Mouse (Mus musculus) hindbrain, embryonic 13.5 days (tissue): ENCODE measurements at regions not wholly inside any gene's neighbourhood (a gene's known extent, or its start where the extent isn't known, plus 50 kb on each side); places are given as distances from the start of the nearest gene placed in this dataset.

Experiments
- ATAC-seq: fragments of 200-750 bp; cut with Nextera tagmentation; 2 replicates; pipeline ENCODE4 v1.8.0; 2017; ENCODE audit warnings: moderate TSS enrichment; ENCODE audit not compliant: low FRiP score
- H3K27ac ChIP-seq: fragments of 300-500 bp; sonication (generic); 2 replicates; pipeline ENCODE4 v1.5.1; 2015; ENCODE audit warnings: inconsistent platforms, mild to moderate bottlenecking, moderate library complexity
- H3K27me3 ChIP-seq: fragments of 300-500 bp; sonication (generic); 2 replicates; pipeline ENCODE4 v1.6.1; 2015; ENCODE audit warnings: mild to moderate bottlenecking, inconsistent platforms
- H3K36me3 ChIP-seq: fragments of 300-500 bp; sonication (generic); 2 replicates; pipeline ENCODE4 v1.6.1; 2015; ENCODE audit warnings: mild to moderate bottlenecking, inconsistent platforms
- H3K4me1 ChIP-seq: fragments of 300-500 bp; sonication (generic); replicated peaks from 2 replicates; pipeline ENCODE4 v1.6.1; 2015; ENCODE audit warnings: inconsistent platforms
- H3K4me2 ChIP-seq: fragments of 300-500 bp; sonication (generic); 2 replicates; pipeline ENCODE4 v1.6.1; 2015; ENCODE audit warnings: inconsistent platforms, mild to moderate bottlenecking, moderate library complexity
- H3K4me3 ChIP-seq: fragments of 300-500 bp; sonication (generic); 2 replicates; pipeline ENCODE4 v1.5.1; 2015; ENCODE audit warnings: mild to moderate bottlenecking, inconsistent platforms
- H3K9ac ChIP-seq: fragments of 300-500 bp; sonication (generic); 2 replicates; pipeline ENCODE4 v1.6.1; 2015; ENCODE audit warnings: mild to moderate bottlenecking, inconsistent platforms
- H3K9me3 ChIP-seq: fragments of 300-500 bp; sonication (generic); 2 replicates; pipeline ENCODE4 v1.6.1; 2016; ENCODE audit warnings: inconsistent platforms
- WGBS: fragments of 180-500 bp; shearing (Covaris S2); methylation state at CpG from one replicate; pipeline ENCODE4 v1.1.7; 2015; 5-methylcytosine and 5-hydroxymethylcytosine counted together

- Histone ChIP-seq H3K27ac (no peak overlapping the region), H3K4me1 (no peaks in the 10 kb centered on the region), H3K27me3 (no peaks in the 10 kb centered on the region), H3K4me2 (no peak overlapping the region), H3K9ac (no peak overlapping the region), H3K36me3 (no peaks in the 10 kb centered on the region), H3K4me3 (no peak overlapping the region), H3K9me3 (no peaks in the 10 kb centered on the region)
- 95% methylated on average over 1 of the region's 1 CpGs for WGBS
- ATAC-seq = no peak
These were observed 183.0 kb upstream of the Tmtc1 start for GRCm38 (mm10) chr6:148627090-148627605.

GRCm38 (mm10) chr6:148623119-148623770, 179.1 kb upstream of the Tmtc1 start:
- no peaks in the 10 kb centered on the region for H3K9me3 ChIP-seq
- H3K36me3 ChIP-seq = no peaks in the 10 kb centered on the region
- ATAC-seq = no peak
- H3K4me1 ChIP-seq = no peaks in the 10 kb centered on the region
- no peak overlapping the region for H3K4me2 ChIP-seq
- H3K4me3 ChIP-seq = no peak overlapping the region
- no peak overlapping the region for H3K27ac ChIP-seq
- H3K27me3 ChIP-seq = no peaks in the 10 kb centered on the region
- 95% methylated on average over 2 of the region's 2 CpGs for WGBS
- no peak overlapping the region for H3K9ac ChIP-seq

- no peak overlapping the region for H3K9ac ChIP-seq
- no peaks in the 10 kb centered on the region for H3K36me3 ChIP-seq
- H3K27ac ChIP-seq = no peak overlapping the region
- no peaks in the 10 kb centered on the region for H3K27me3 ChIP-seq
- 81% methylated on average over 1 of the region's 1 CpGs for WGBS
- no peak overlapping the region for H3K4me2 ChIP-seq
- no peak overlapping the region for H3K4me3 ChIP-seq
- H3K4me1 ChIP-seq = no peaks in the 10 kb centered on the region
- no peaks in the 10 kb centered on the region for H3K9me3 ChIP-seq
- no peak for ATAC-seq
These were observed 175.8 kb upstream of the Tmtc1 start for GRCm38 (mm10) chr6:148620034-148620433.

GRCm38 (mm10) chr6:148615931-148616330, 171.7 kb upstream of the Tmtc1 start:
- WGBS = 50% methylated on average over 4 of the region's 4 CpGs
- Histone ChIP-seq H3K36me3 (no peaks in the 10 kb centered on the region), H3K27me3 (no peaks in the 10 kb centered on the region), H3K9ac (no peak overlapping the region), H3K9me3 (no peaks in the 10 kb centered on the region), H3K27ac (no peak overlapping the region), H3K4me1 (no peaks in the 10 kb centered on the region), H3K4me2 (no peak overlapping the region), H3K4me3 (no peak overlapping the region)
- no peak for ATAC-seq

- H3K27ac ChIP-seq = no peak overlapping the region
- ATAC-seq = no peak
- H3K4me1 ChIP-seq = no peaks in the 10 kb centered on the region
- no peaks in the 10 kb centered on the region for H3K9me3 ChIP-seq
- H3K36me3 ChIP-seq = no peaks in the 10 kb centered on the region
- H3K4me3 ChIP-seq = no peak overlapping the region
- 39% methylated on average over 3 of the region's 3 CpGs for WGBS
- no peak overlapping the region for H3K9ac ChIP-seq
- H3K4me2 ChIP-seq = no peak overlapping the region
- H3K27me3 ChIP-seq = no peaks in the 10 kb centered on the region
These were observed 171.3 kb upstream of the Tmtc1 start for GRCm38 (mm10) chr6:148615442-148615841.

- H3K36me3 ChIP-seq = no peaks in the 10 kb centered on the region
- no peaks in the 10 kb centered on the region for H3K27me3 ChIP-seq
- H3K9me3 ChIP-seq = no peaks in the 10 kb centered on the region
- no peak overlapping the region for H3K4me3 ChIP-seq
- no peaks in the 10 kb centered on the region for H3K4me1 ChIP-seq
- H3K9ac ChIP-seq = no peak overlapping the region
- H3K4me2 ChIP-seq = no peak overlapping the region
- H3K27ac ChIP-seq = no peak overlapping the region
- ATAC-seq = no peak
- 85% methylated on average over 5 of the region's 5 CpGs for WGBS
These were observed 164.7 kb upstream of the Tmtc1 start for GRCm38 (mm10) chr6:148608881-148609280.

GRCm38 (mm10) chr6:148605226-148605625, 161.0 kb upstream of the Tmtc1 start:
- WGBS = 90% methylated on average over 1 of the region's 1 CpGs
- no peaks in the 10 kb centered on the region for H3K9me3 ChIP-seq
- no peak overlapping the region for H3K27ac ChIP-seq
- H3K4me2 ChIP-seq = no peak overlapping the region
- no peak for ATAC-seq
- no peaks in the 10 kb centered on the region for H3K36me3 ChIP-seq
- no peaks in the 10 kb centered on the region for H3K27me3 ChIP-seq
- no peaks in the 10 kb centered on the region for H3K4me1 ChIP-seq
- H3K9ac ChIP-seq = no peak overlapping the region
- H3K4me3 ChIP-seq = no peak overlapping the region

GRCm38 (mm10) chr6:148604790-148605189, 160.6 kb upstream of the Tmtc1 start:
- no peak overlapping the region for H3K4me3 ChIP-seq
- H3K9me3 ChIP-seq = no peaks in the 10 kb centered on the region
- H3K27ac ChIP-seq = no peak overlapping the region
- H3K9ac ChIP-seq = no peak overlapping the region
- ATAC-seq = no peak
- no peaks in the 10 kb centered on the region for H3K27me3 ChIP-seq
- no peaks in the 10 kb centered on the region for H3K36me3 ChIP-seq
- no peak overlapping the region for H3K4me2 ChIP-seq
- WGBS = 0% methylated on average over 1 of the region's 1 CpGs
- H3K4me1 ChIP-seq = no peaks in the 10 kb centered on the region

- 0 out of 2 replicates have a peak, but pooled peaks cover 3% of the 10 kb centered on the region for H3K4me1 ChIP-seq
- WGBS = 89% methylated on average over 2 of the region's 2 CpGs
- H3K27ac ChIP-seq = no peak overlapping the region
- H3K27me3 ChIP-seq = no peaks in the 10 kb centered on the region
- H3K4me2 ChIP-seq = no peak overlapping the region
- no peak overlapping the region for H3K9ac ChIP-seq
- no peak overlapping the region for H3K4me3 ChIP-seq
- ATAC-seq = no peak
- no peaks in the 10 kb centered on the region for H3K36me3 ChIP-seq
- H3K9me3 ChIP-seq = no peaks in the 10 kb centered on the region
These were observed 159.7 kb upstream of the Tmtc1 start for GRCm38 (mm10) chr6:148603878-148604277.

- 89% methylated on average over 4 of the region's 4 CpGs for WGBS
- ATAC-seq = no peak
- H3K4me1 ChIP-seq = 0 out of 2 replicates have a peak, but pooled peaks cover 8% of the 10 kb centered on the region
- no peak overlapping the region for H3K4me3 ChIP-seq
- H3K27ac ChIP-seq = no peak overlapping the region
- no peaks in the 10 kb centered on the region for H3K9me3 ChIP-seq
- H3K9ac ChIP-seq = no peak overlapping the region
- no peaks in the 10 kb centered on the region for H3K36me3 ChIP-seq
- H3K27me3 ChIP-seq = no peaks in the 10 kb centered on the region
- no peak overlapping the region for H3K4me2 ChIP-seq
These were observed 159.3 kb upstream of the Tmtc1 start for GRCm38 (mm10) chr6:148603460-148603859.

GRCm38 (mm10) chr6:148602894-148603293, 158.7 kb upstream of the Tmtc1 start:
- no peaks in the 10 kb centered on the region for H3K36me3 ChIP-seq
- H3K4me2 ChIP-seq = no peak overlapping the region
- no peak for ATAC-seq
- 84% methylated on average over 2 of the region's 2 CpGs for WGBS
- H3K27ac ChIP-seq = no peak overlapping the region
- H3K4me3 ChIP-seq = no peak overlapping the region
- no peaks in the 10 kb centered on the region for H3K9me3 ChIP-seq
- no peaks in the 10 kb centered on the region for H3K27me3 ChIP-seq
- peaks cover 13% of the 10 kb centered on the region; the same call in 1 of the 2 replicates for H3K4me1 ChIP-seq
- no peak overlapping the region for H3K9ac ChIP-seq

- H3K36me3 ChIP-seq = no peaks in the 10 kb centered on the region
- H3K4me3 ChIP-seq = no peak overlapping the region
- H3K27me3 ChIP-seq = no peaks in the 10 kb centered on the region
- H3K4me2 ChIP-seq = no peak overlapping the region
- H3K9ac ChIP-seq = no peak overlapping the region
- H3K9me3 ChIP-seq = no peaks in the 10 kb centered on the region
- 58% methylated on average over 2 of the region's 2 CpGs for WGBS
- H3K27ac ChIP-seq = no peak overlapping the region
- no peak for ATAC-seq
- H3K4me1 ChIP-seq = peaks cover 14% of the 10 kb centered on the region; the same call in 1 of the 2 replicates
These were observed 156.7 kb upstream of the Tmtc1 start for GRCm38 (mm10) chr6:148600934-148601333.

- peaks cover 14% of the 10 kb centered on the region; the same call in 1 of the 2 replicates for H3K4me1 ChIP-seq
- H3K36me3 ChIP-seq = no peaks in the 10 kb centered on the region
- no peak overlapping the region for H3K4me2 ChIP-seq
- H3K27me3 ChIP-seq = no peaks in the 10 kb centered on the region
- WGBS = 75% methylated on average over 4 of the region's 4 CpGs
- H3K4me3 ChIP-seq = peak overlapping the region; percentile 17; the same call in 1 of the 2 replicates
- H3K9ac ChIP-seq = no peak overlapping the region
- no peaks in the 10 kb centered on the region for H3K9me3 ChIP-seq
- peak; percentile 52 for ATAC-seq
- no peak overlapping the region for H3K27ac ChIP-seq
These were observed 155.3 kb upstream of the Tmtc1 start for GRCm38 (mm10) chr6:148599473-148599872.
